Mouse (Mus musculus) CH12.LX (cell line): ENCODE measurements around the gene Slc15a1. TPM values are rescaled to one million over a fixed set of nuclear protein-coding genes. Genes with fewer than 3 reads are reported as not detected.

ENCODE experiments used
- DNase-seq: peaks from one replicate; pipeline ENCODE4 v3.0.0-alpha.2; 2013; ENCODE audit errors: extremely low read depth
- H3K27ac ChIP-seq: 2 replicates; pipeline ENCODE4 v1.5.1; 2012; ENCODE audit warnings: low read depth, mild to moderate bottlenecking, control low read depth, moderate library complexity; ENCODE audit not compliant: insufficient read depth
- H3K27me3 ChIP-seq: replicated peaks from 2 replicates; pipeline ENCODE3; 2012; ENCODE audit warnings: inconsistent platforms
- H3K36me3 ChIP-seq, 2 experiments: replicated peaks in 1 of 2; 2 replicates each; pipeline versions ENCODE3 to v1.6.1; 2012; ENCODE audit warnings: inconsistent platforms in 1 of 2, low read length in 1 of 2, mild to moderate bottlenecking in 1 of 2, mixed read lengths in 1 of 2, moderate library complexity in 1 of 2; ENCODE audit not compliant: control insufficient read depth in 1 of 2, insufficient read depth in 1 of 2
- H3K4me1 ChIP-seq, 2 experiments: 2 replicates each; pipeline ENCODE4 v1.6.1; 2012; ENCODE audit warnings: inconsistent platforms in 1 of 2, moderate library complexity in 1 of 2; ENCODE audit not compliant: insufficient read depth in 2 of 2, control insufficient read depth in 1 of 2
- H3K4me2 ChIP-seq: 2 replicates; pipeline ENCODE4 v1.6.1; 2012; ENCODE audit warnings: low read depth, mild to moderate bottlenecking, control low read depth; ENCODE audit not compliant: poor library complexity, insufficient read depth, severe bottlenecking
- H3K4me3 ChIP-seq, 3 experiments: fragments of 150-350 bp in 1 of 3; sonication (generic) in 1 of 3; replicated peaks in 1 of 3; 2 replicates each; pipeline versions ENCODE3 to v1.5.1; 2011 to 2012; ENCODE audit warnings: low read depth in 2 of 3, low read length in 2 of 3, mild to moderate bottlenecking in 2 of 3, moderate library complexity in 2 of 3, control low read depth in 1 of 3, improper control_type of control experiment in 1 of 3, inconsistent platforms in 1 of 3, mixed read lengths in 1 of 3; ENCODE audit not compliant: poor library complexity in 1 of 3
- H3K79me2 ChIP-seq: replicated peaks from 2 replicates; pipeline ENCODE4 v1.6.1; 2012; ENCODE audit warnings: mild to moderate bottlenecking, moderate library complexity; ENCODE audit not compliant: control insufficient read depth, poor library complexity, insufficient read depth, severe bottlenecking; ENCODE audit errors: extremely low read depth
- H3K9ac ChIP-seq: 2 replicates; pipeline ENCODE4 v1.6.1; 2012; ENCODE audit warnings: low read depth, mild to moderate bottlenecking, control low read depth, moderate library complexity; ENCODE audit not compliant: insufficient read depth
- H3K9me3 ChIP-seq: replicated peaks from 2 replicates; pipeline ENCODE3; 2012; ENCODE audit warnings: low read length, inconsistent platforms, mixed read lengths
- CHD1 ChIP-seq: IDR thresholded peaks from 2 replicates; pipeline ENCODE4 v1.6.1; 2012; ENCODE audit warnings: low read depth, low read length, improper control_type of control experiment, inconsistent platforms
- CHD2 ChIP-seq: IDR thresholded peaks from 2 replicates; pipeline ENCODE4 v1.6.1; 2011; ENCODE audit warnings: low read length, improper control_type of control experiment
- CTCF ChIP-seq, 2 experiments: IDR thresholded peaks in 1 of 2; conservative IDR thresholded peaks in 1 of 2; 2 replicates each; pipeline ENCODE4 v1.5.1; 2011 to 2012; ENCODE audit warnings: low read depth in 2 of 2, low read length in 2 of 2, improper control_type of control experiment in 1 of 2, inconsistent platforms in 1 of 2, mild to moderate bottlenecking in 1 of 2, moderate library complexity in 1 of 2
- ELF1 ChIP-seq: IDR thresholded peaks from 2 replicates; pipeline ENCODE4 v1.6.1; 2014; ENCODE audit warnings: low read depth, mild to moderate bottlenecking, inconsistent platforms, low read length, improper control_type of control experiment
- EP300 ChIP-seq: IDR thresholded peaks from 2 replicates; pipeline ENCODE4 v1.6.1; 2011; ENCODE audit warnings: low read length, improper control_type of control experiment
- IRF4 ChIP-seq: IDR thresholded peaks from 2 replicates; pipeline ENCODE4 v1.6.1; 2014; ENCODE audit warnings: low read depth, mild to moderate bottlenecking, inconsistent platforms, low read length, improper control_type of control experiment
- JUN ChIP-seq: IDR thresholded peaks from 2 replicates; pipeline ENCODE4 v1.6.1; 2011; ENCODE audit warnings: low read depth, mild to moderate bottlenecking, low read length, improper control_type of control experiment, moderate library complexity; ENCODE audit not compliant: insufficient read depth
- JUND ChIP-seq: conservative IDR thresholded peaks from 2 replicates; pipeline ENCODE4 v1.6.1; 2011; ENCODE audit warnings: low read depth, low read length, improper control_type of control experiment
- KAT2A ChIP-seq: IDR thresholded peaks from 2 replicates; pipeline ENCODE4 v1.6.1; 2012; ENCODE audit warnings: low read length, improper control_type of control experiment, inconsistent platforms; ENCODE audit not compliant: insufficient replicate concordance
- MAX ChIP-seq: IDR thresholded peaks from 2 replicates; pipeline ENCODE4 v1.6.1; 2011; ENCODE audit warnings: low read length, improper control_type of control experiment
- MAZ ChIP-seq: IDR thresholded peaks from 2 replicates; pipeline ENCODE4 v1.6.1; 2012; ENCODE audit warnings: low read depth, mild to moderate bottlenecking, inconsistent platforms, low read length, improper control_type of control experiment, moderate library complexity
- MEF2A ChIP-seq: IDR thresholded peaks from 2 replicates; pipeline ENCODE4 v1.6.1; 2014; ENCODE audit warnings: low read depth, mild to moderate bottlenecking, inconsistent platforms, low read length, improper control_type of control experiment, borderline replicate concordance
- MYC ChIP-seq: IDR thresholded peaks from 2 replicates; pipeline ENCODE4 v1.6.1; 2011; ENCODE audit warnings: low read depth, mild to moderate bottlenecking, improper control_type of control experiment, low read length
- NELFE ChIP-seq: IDR thresholded peaks from 2 replicates; pipeline ENCODE4 v1.6.1; 2011; ENCODE audit warnings: low read depth, low read length, improper control_type of control experiment
- PAX5 ChIP-seq: IDR thresholded peaks from 2 replicates; pipeline ENCODE4 v1.6.1; 2012; ENCODE audit warnings: low read length, inconsistent platforms, mixed read lengths
- POLR2AphosphoS2 ChIP-seq: IDR thresholded peaks from 2 replicates; pipeline ENCODE4 v1.6.1; 2011; ENCODE audit warnings: low read depth, low read length, improper control_type of control experiment
- SIN3A ChIP-seq: IDR thresholded peaks from 2 replicates; pipeline ENCODE4 v1.6.1; 2012; ENCODE audit warnings: low read length, improper control_type of control experiment, inconsistent platforms
- UBTF ChIP-seq: IDR thresholded peaks from 2 replicates; pipeline ENCODE4 v1.6.1; 2012; ENCODE audit warnings: low read depth, mild to moderate bottlenecking, inconsistent platforms, low read length, improper control_type of control experiment, moderate library complexity
- USF1 ChIP-seq: IDR thresholded peaks from 2 replicates; pipeline ENCODE4 v1.6.1; 2014; ENCODE audit warnings: low read depth, mild to moderate bottlenecking, inconsistent platforms, low read length, improper control_type of control experiment
- USF2 ChIP-seq: conservative IDR thresholded peaks from 2 replicates; pipeline ENCODE4 v1.6.1; 2011; ENCODE audit warnings: low read depth, low read length, improper control_type of control experiment
- ZKSCAN1 ChIP-seq: IDR thresholded peaks from 2 replicates; pipeline ENCODE4 v1.6.1; 2012; ENCODE audit warnings: low read depth, inconsistent platforms, low read length, improper control_type of control experiment, borderline replicate concordance
- ZMIZ1 ChIP-seq: IDR thresholded peaks from 2 replicates; pipeline ENCODE4 v1.6.1; 2012; ENCODE audit warnings: low read depth, mild to moderate bottlenecking, inconsistent platforms, low read length, improper control_type of control experiment
- ZNF384 ChIP-seq: IDR thresholded peaks from 2 replicates; pipeline ENCODE4 v1.6.1; 2012; ENCODE audit warnings: low read depth, low read length, improper control_type of control experiment, inconsistent platforms
- dilution Hi-C: fragments of 300-500 bp; cut with MboI; formaldehyde crosslinking; loops from 2 replicates; pipeline ENCODE4 v1.14.3; 2020; ENCODE audit warnings: low sequenced_read_pairs; ENCODE audit not compliant: extremely low pct_unique_long_range_greater_than_20kb, extremely low pct_ligation_motif_present
- in situ Hi-C: fragments of 300-500 bp; cut with MboI; formaldehyde crosslinking; loops from 3 replicates; pipeline ENCODE4 v1.14.3; 2019; ENCODE audit warnings: low sequenced_read_pairs, low pct_ligation_motif_present, low pct_unique_long_range_greater_than_20kb, mixed read lengths
- polyA plus RNA-seq: library from polyadenylated mRNA; unstranded; fragments of >175 nt; gene quantifications from 2 replicates; pipeline ENCODE4 v1.2.1, GENCODE M21; 2012; ENCODE audit warnings: low read depth; ENCODE audit not compliant: insufficient read length
- total RNA-seq, 2 experiments: library from RNA; depleted of rRNA; stranded (reverse); fragments of 300-350 nt in 1 of 2; fragments of >200 nt in 1 of 2; gene quantifications; 2 replicates each; pipeline ENCODE4 v1.2.3; 2012 to 2014

The Slc15a1 gene
- total and polyA plus RNA-seq, 3 experiments, result 0.04 to 0.19 TPM; not detected in 1

DNA sequence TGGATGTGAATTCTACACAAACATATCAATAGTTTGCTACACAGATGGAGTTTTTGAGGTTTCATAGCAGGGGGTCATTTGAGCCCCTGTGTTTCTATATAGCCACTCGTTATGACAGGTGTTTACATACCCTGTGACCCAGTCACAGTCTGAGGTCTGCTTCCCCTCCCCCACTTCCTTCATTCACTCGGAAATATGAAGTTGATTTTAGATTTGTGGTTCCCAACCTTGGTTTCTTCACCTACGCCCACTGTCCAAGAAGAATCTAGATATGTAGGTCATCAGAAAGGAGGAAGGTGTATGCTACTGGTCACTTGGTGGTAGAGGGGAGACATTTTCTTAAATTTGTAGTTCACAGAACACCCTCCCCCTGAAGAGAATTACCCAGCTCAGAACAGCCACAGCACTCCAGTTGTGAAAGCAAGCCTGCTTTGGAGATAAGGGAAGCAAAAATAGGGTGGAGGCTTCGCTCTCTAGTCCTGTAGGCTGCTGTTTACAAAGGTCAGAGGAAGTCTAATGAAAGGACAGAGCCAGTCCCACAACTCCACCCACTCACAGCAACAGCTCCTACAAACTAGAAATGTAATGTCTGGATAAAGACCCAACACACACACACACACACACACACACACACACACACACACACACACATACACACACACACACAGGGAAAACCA, 82.2 kb downstream of the Slc15a1 start:
- Histone ChIP-seq H3K79me2 (no peaks in the 10 kb centered on the region), H3K9me3 (peaks cover 10% of the 10 kb centered on the region), H3K36me3 (no peaks in the 10 kb centered on the region), H3K9ac (no peak overlapping the region), H3K4me1 (peaks cover 9 to 49% of the 10 kb centered on the region in 2 experiments), H3K4me3 (no peak overlapping the region), H3K4me2 (no peak overlapping the region), H3K27me3 (no peaks in the 10 kb centered on the region), H3K27ac (no peak overlapping the region)
- in situ Hi-C loops, result no loop called here
- dilution Hi-C loops, result no loop called here
- DNase-seq, result no peak
- TF ChIP-seq KAT2A (no peak), NELFE (no peak), MAZ (no peak), ZMIZ1 (no peak), JUN (no peak), CHD2 (no peak), USF2 (no peak), CHD1 (no peak), ELF1 (no peak)
- TF ChIP-seq, all 38 proteins: peak for 0

DNA sequence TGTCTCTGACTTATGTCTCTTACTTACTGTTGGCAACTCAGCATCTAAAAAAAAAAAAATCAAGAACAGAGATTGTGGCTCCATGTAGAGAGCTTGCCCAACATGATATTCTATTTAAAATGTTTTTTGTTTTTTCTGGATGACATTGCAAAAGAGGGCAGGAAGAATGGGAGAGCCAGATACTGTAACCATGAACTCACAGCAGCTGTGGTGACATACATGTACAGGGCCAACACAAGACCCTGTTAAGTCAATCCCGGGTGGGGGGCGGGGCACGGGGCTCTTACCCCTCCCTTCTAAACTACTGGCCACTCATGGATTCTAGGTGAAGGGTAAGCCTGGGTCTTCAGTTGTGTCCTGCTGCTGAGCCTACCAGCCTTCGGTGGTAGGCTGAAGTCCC, 83.1 kb downstream of the Slc15a1 start:
- dilution Hi-C loops, result no loop called here
- no peak for TF ChIP-seq ZKSCAN1
- TF ChIP-seq CTCF (conservative IDR thresholded peaks at IDR 0.05 in 1 of 2, IDR thresholded peaks at IDR 0.05 in 1 of 2; ENCODE audit: low read depth in 2 of 2, low read length in 2 of 2), result no peak
- no peak for TF ChIP-seq PAX5
- TF ChIP-seq USF1, result no peak
- TF ChIP-seq KAT2A, result no peak
- TF ChIP-seq MYC, result no peak
- no peak for TF ChIP-seq IRF4
- no peak for TF ChIP-seq UBTF
- no peak for TF ChIP-seq EP300
- no peak for TF ChIP-seq JUND
- no peak for TF ChIP-seq POLR2AphosphoS2
- TF ChIP-seq USF2, result no peak
- TF ChIP-seq JUN, result no peak
- no peak for TF ChIP-seq CHD2
- TF ChIP-seq SIN3A, result no peak
- TF ChIP-seq MAX, result no peak
- no peak for TF ChIP-seq ZNF384
- no peak for TF ChIP-seq MEF2A
- H3K79me2 ChIP-seq, result no peaks in the 10 kb centered on the region
- no peak overlapping the region for H3K27ac ChIP-seq
- no peak for DNase-seq
- in situ Hi-C loops, result no loop called here
- H3K4me3 ChIP-seq, result no peak overlapping the region
- peaks cover 9 to 47% of the 10 kb centered on the region in 2 experiments for H3K4me1 ChIP-seq
- H3K9ac ChIP-seq, result no peak overlapping the region
- no peak overlapping the region for H3K4me2 ChIP-seq
- no peaks in the 10 kb centered on the region for H3K36me3 ChIP-seq
- H3K27me3 ChIP-seq, result no peaks in the 10 kb centered on the region
- peaks cover 9% of the 10 kb centered on the region for H3K9me3 ChIP-seq
